Mouse (Mus musculus): ENCODE results near the gene Wdr82.

- TF ChIP-seq CTCF (IDR thresholded peaks at IDR 0.05; ENCODE audit: insufficient read depth, low read length), result no peak
- no peak for TF ChIP-seq POLR2A (IDR thresholded peaks at IDR 0.05; ENCODE audit: borderline replicate concordance, extremely low read depth, low read depth, low read length)
Measured at GRCm38 (mm10) chr9:106157623-106157925, 13.2 kb upstream of the Wdr82 start.
